Mouse (Mus musculus) neural tube, embryonic 14.5 days (tissue): Measurements from ENCODE around the gene Lrrc74a. TPM values are rescaled to one million over a fixed set of nuclear protein-coding genes. Genes with fewer than 3 reads are reported as not detected.
A peak's percentile ranks its signal among the peaks of the same experiment; 100 is the strongest.

Source experiments
- ATAC-seq: fragments of 200-750 bp; cut with Nextera tagmentation; 2 replicates; pipeline ENCODE4 v1.8.0; 2017; ENCODE audit warnings: low read depth, mild to moderate bottlenecking, moderate TSS enrichment, moderate library complexity
- H3K27ac ChIP-seq: fragments of 300-500 bp; sonication (generic); 2 replicates; pipeline ENCODE4 v1.5.1; 2014; ENCODE audit warnings: low read depth, mild to moderate bottlenecking, control low read depth, low read length, moderate library complexity, mixed read lengths
- H3K27me3 ChIP-seq: fragments of 300-500 bp; sonication (generic); 2 replicates; pipeline ENCODE4 v1.6.1; 2014; ENCODE audit warnings: low read length; ENCODE audit not compliant: control insufficient read depth, insufficient read depth
- H3K36me3 ChIP-seq: fragments of 300-500 bp; sonication (generic); 2 replicates; pipeline ENCODE4 v1.6.1; 2014; ENCODE audit warnings: low read length, mixed read lengths; ENCODE audit not compliant: control insufficient read depth, insufficient read depth
- H3K4me1 ChIP-seq: fragments of 300-500 bp; sonication (generic); 2 replicates; pipeline ENCODE4 v1.6.1; 2014; ENCODE audit warnings: low read length; ENCODE audit not compliant: control insufficient read depth, insufficient read depth
- H3K4me2 ChIP-seq: fragments of 300-500 bp; sonication (generic); 2 replicates; pipeline ENCODE4 v1.6.1; 2014; ENCODE audit warnings: mild to moderate bottlenecking, low read depth, low read length, control low read depth
- H3K4me3 ChIP-seq: fragments of 300-500 bp; sonication (generic); 2 replicates; pipeline ENCODE4 v1.5.1; 2014; ENCODE audit warnings: low read depth, low read length, control low read depth, mixed read lengths
- H3K9ac ChIP-seq: fragments of 300-500 bp; sonication (generic); replicated peaks from 2 replicates; pipeline ENCODE4 v1.6.1; 2014; ENCODE audit warnings: low read depth, mild to moderate bottlenecking, control low read depth, low read length, mixed read lengths
- H3K9me3 ChIP-seq: fragments of 300-500 bp; sonication (generic); 2 replicates; pipeline ENCODE4 v1.6.1; 2016; ENCODE audit warnings: low read length; ENCODE audit not compliant: control insufficient read depth
- WGBS: fragments of 180-500 bp; shearing (Covaris S2); extraction: QIAGEN DNeasy Blood & Tissue Kit; methylation state at CpG from one replicate; pipeline ENCODE4 v1.1.7; 2014; 5-methylcytosine and 5-hydroxymethylcytosine counted together
- polyA plus RNA-seq: library from polyadenylated mRNA; unstranded; fragments of >200 nt; fragmentation: Nextera tagmentation; extraction: Ambion mirVana; gene quantifications from 2 replicates; pipeline ENCODE4 v1.2.1, GENCODE M21; 2014

Gene Lrrc74a
- polyA plus RNA-seq, 1 experiment from 2014 or later = not detected

- ATAC-seq = no peak
- H3K27ac ChIP-seq = peak overlapping the region; percentile 46; the same call in 1 of the 2 replicates
- no peak overlapping the region for H3K4me3 ChIP-seq
- WGBS = 76% methylated on average over 2 of the region's 2 CpGs
- H3K36me3 ChIP-seq = no peaks in the 10 kb centered on the region
- no peaks in the 10 kb centered on the region for H3K9me3 ChIP-seq
- no peak overlapping the region for H3K9ac ChIP-seq
- peaks cover 72% of the 10 kb centered on the region for H3K4me1 ChIP-seq
- H3K4me2 ChIP-seq = no peak overlapping the region
- H3K27me3 ChIP-seq = no peaks in the 10 kb centered on the region
Observed at GRCm38 (mm10) chr12:86804857-86805256, 70.7 kb downstream of the Lrrc74a start.

- WGBS = 67% methylated on average over 4 of the region's 4 CpGs
- H3K9me3 ChIP-seq = no peaks in the 10 kb centered on the region
- H3K9ac ChIP-seq = no peak overlapping the region
- H3K27ac ChIP-seq = peak overlapping the region; percentile 93
- H3K4me2 ChIP-seq = no peak overlapping the region
- no peak overlapping the region for H3K4me3 ChIP-seq
- no peaks in the 10 kb centered on the region for H3K36me3 ChIP-seq
- no peak for ATAC-seq
- H3K27me3 ChIP-seq = no peaks in the 10 kb centered on the region
- H3K4me1 ChIP-seq = peaks cover 68% of the 10 kb centered on the region
Observed at GRCm38 (mm10) chr12:86805315-86805714, 71.1 kb downstream of the Lrrc74a start.

GRCm38 (mm10) chr12:86806031-86806922, 72.1 kb downstream of the Lrrc74a start:
- H3K9ac ChIP-seq = no peak overlapping the region; the same call in 1 of the 2 replicates

GRCm38 (mm10) chr12:86806923-86807794, 73.0 kb downstream of the Lrrc74a start:
- H3K27ac ChIP-seq = peak overlapping the region; percentile 93
- 10% methylated on average over 5 of the region's 5 CpGs for WGBS
- peaks cover 50% of the 10 kb centered on the region for H3K4me1 ChIP-seq
- 0 out of 2 replicates have a peak overlapping the region, but pooled peaks have one; percentile 8 for H3K4me3 ChIP-seq
- H3K4me2 ChIP-seq = peak overlapping the region; percentile 29; the same call in 1 of the 2 replicates
- peak; percentile 82 for ATAC-seq
- no peaks in the 10 kb centered on the region for H3K27me3 ChIP-seq
- no peaks in the 10 kb centered on the region for H3K36me3 ChIP-seq
- H3K9ac ChIP-seq = peak overlapping the region; percentile 39; the same call in 1 of the 2 replicates
- no peaks in the 10 kb centered on the region for H3K9me3 ChIP-seq

More at GRCm38 (mm10) chr12:86806031-86806922, 72.1 kb downstream of the Lrrc74a start:
- Histone ChIP-seq H3K9me3 (no peaks in the 10 kb centered on the region), H3K4me2 (peak overlapping the region; percentile 29; the same call in 1 of the 2 replicates), H3K36me3 (no peaks in the 10 kb centered on the region), H3K27ac (peak overlapping the region; percentile 93), H3K27me3 (no peaks in the 10 kb centered on the region), H3K4me3 (no peak overlapping the region), H3K4me1 (peaks cover 59% of the 10 kb centered on the region)
- peak; percentile 23 for ATAC-seq
- WGBS = 4% methylated on average over 19 of the region's 20 CpGs

- H3K4me3 ChIP-seq = 0 out of 2 replicates have a peak overlapping the region, but pooled peaks have one; percentile 8
- H3K9ac ChIP-seq = peak overlapping the region; percentile 39; the same call in 1 of the 2 replicates
- peaks cover 46% of the 10 kb centered on the region for H3K4me1 ChIP-seq
- no peaks in the 10 kb centered on the region for H3K9me3 ChIP-seq
- no peaks in the 10 kb centered on the region for H3K36me3 ChIP-seq
- 13% methylated on average over 4 of the region's 4 CpGs for WGBS
- 0 out of 2 replicates have a peak, but pooled peaks have one; percentile 9 for ATAC-seq
- H3K27ac ChIP-seq = peak overlapping the region; percentile 93
- peak overlapping the region; percentile 29; the same call in 1 of the 2 replicates for H3K4me2 ChIP-seq
- no peaks in the 10 kb centered on the region for H3K27me3 ChIP-seq
Observed at GRCm38 (mm10) chr12:86807795-86808128, 73.6 kb downstream of the Lrrc74a start.

- H3K9me3 ChIP-seq = no peaks in the 10 kb centered on the region
- WGBS = 63% methylated on average over 4 of the region's 4 CpGs
- no peak for ATAC-seq
- peak overlapping the region; percentile 93 for H3K27ac ChIP-seq
- peaks cover 39% of the 10 kb centered on the region for H3K4me1 ChIP-seq
- H3K4me2 ChIP-seq = no peak overlapping the region
- no peak overlapping the region for H3K4me3 ChIP-seq
- H3K36me3 ChIP-seq = no peaks in the 10 kb centered on the region
- no peak overlapping the region; the same call in 1 of the 2 replicates for H3K9ac ChIP-seq
- H3K27me3 ChIP-seq = no peaks in the 10 kb centered on the region
Observed at GRCm38 (mm10) chr12:86808856-86809255, 74.7 kb downstream of the Lrrc74a start.

- peak overlapping the region; percentile 22; the same call in 1 of the 2 replicates for H3K27ac ChIP-seq
- no peak overlapping the region for H3K4me2 ChIP-seq
- peaks cover 43% of the 10 kb centered on the region for H3K4me1 ChIP-seq
- no peaks in the 10 kb centered on the region for H3K36me3 ChIP-seq
- no peaks in the 10 kb centered on the region for H3K27me3 ChIP-seq
- 78% methylated on average over 1 of the region's 1 CpGs for WGBS
- no peak for ATAC-seq
- H3K9me3 ChIP-seq = no peaks in the 10 kb centered on the region
- no peak overlapping the region for H3K9ac ChIP-seq
- H3K4me3 ChIP-seq = no peak overlapping the region
Observed at GRCm38 (mm10) chr12:86810040-86810439, 75.9 kb downstream of the Lrrc74a start.

- Histone ChIP-seq H3K27me3 (no peaks in the 10 kb centered on the region), H3K27ac (peak overlapping the region; percentile 22), H3K4me1 (peaks cover 48% of the 10 kb centered on the region), H3K9me3 (no peaks in the 10 kb centered on the region), H3K4me3 (no peak overlapping the region), H3K4me2 (no peak overlapping the region), H3K36me3 (no peaks in the 10 kb centered on the region), H3K9ac (no peak overlapping the region)
- WGBS = 66% methylated on average over 11 of the region's 11 CpGs
- no peak for ATAC-seq
Observed at GRCm38 (mm10) chr12:86810725-86811444, 76.7 kb downstream of the Lrrc74a start.
